Mouse (Mus musculus): Measurements from ENCODE around the gene Ube2v1. TPM values are rescaled to one million over a fixed set of nuclear protein-coding genes. Genes with fewer than 3 reads are reported as not detected.

The Ube2v1 gene
- polyA plus RNA-seq, 1 experiment from 2014 or later = 234 TPM

- Histone ChIP-seq H3K27me3 (ENCODE audit: control insufficient read depth, insufficient read depth, low read length) (no peaks in the 10 kb centered on the region), H3K9ac (ENCODE audit: low read length) (peak within 1 kb of the TSS; percentile 91), H3K9me3 (ENCODE audit: control insufficient read depth, low read length) (no peaks in the 10 kb centered on the region), H3K36me3 (ENCODE audit: control insufficient read depth, insufficient read depth, low read length) (no peaks in the 10 kb centered on the region), H3K4me2 (replicated peaks; ENCODE audit: low read depth) (peak within 1 kb of the TSS; percentile 86), H3K4me3 (ENCODE audit: low read depth, low read length) (peak within 1 kb of the TSS; percentile 76), H3K4me1 (replicated peaks; ENCODE audit: control insufficient read depth, insufficient read depth) (peaks cover 4% of the 10 kb centered on the region), H3K27ac (replicated peaks) (peak within 1 kb of the TSS; percentile 85)
- ATAC-seq (ENCODE audit: low FRiP score, low TSS enrichment) (peak; percentile 93), DNase-seq (ENCODE audit: low spot score) (peak; percentile 96)
- under 1% methylated on average over 93 of the region's 110 CpGs for WGBS
- no peak for TF ChIP-seq CTCF (IDR thresholded peaks at IDR 0.05; ENCODE audit: low read depth)
- TF ChIP-seq EP300 (optimal IDR thresholded peaks at IDR 0.05) = no peak
These were observed 29.6 kb upstream of the Ube2v1 start, which contains the start of gene Gm20431 for GRCm38 (mm10) chr2:167661270-167662203. TSS of gene Gm20431 (minus strand) at chr2:167661496.

- Histone ChIP-seq H3K27me3 (ENCODE audit: control insufficient read depth, insufficient read depth, low read length) (no peaks in the 10 kb centered on the region), H3K27ac (replicated peaks) (peak overlapping the region; percentile 85), H3K9me3 (ENCODE audit: control insufficient read depth, low read length) (no peaks in the 10 kb centered on the region), H3K4me1 (replicated peaks; ENCODE audit: control insufficient read depth, insufficient read depth) (peaks cover 4% of the 10 kb centered on the region), H3K4me3 (ENCODE audit: low read depth, low read length) (peak overlapping the region; percentile 76), H3K9ac (ENCODE audit: low read length) (peak overlapping the region; percentile 91), H3K4me2 (replicated peaks; ENCODE audit: low read depth) (peak overlapping the region; percentile 86), H3K36me3 (ENCODE audit: control insufficient read depth, insufficient read depth, low read length) (no peaks in the 10 kb centered on the region)
- no peak for TF ChIP-seq CTCF (IDR thresholded peaks at IDR 0.05; ENCODE audit: low read depth)
- TF ChIP-seq EP300 (optimal IDR thresholded peaks at IDR 0.05) = no peak
- WGBS = 1% methylated on average over 12 of the region's 12 CpGs
- DNase-seq (ENCODE audit: low spot score) (no peak), ATAC-seq (ENCODE audit: low FRiP score, low TSS enrichment) (no peak)
These were observed 28.7 kb upstream of the Ube2v1 start for GRCm38 (mm10) chr2:167660611-167660971.

- peak; percentile 19 for ATAC-seq (ENCODE audit: low FRiP score, low TSS enrichment)
- no peak for TF ChIP-seq EP300 (optimal IDR thresholded peaks at IDR 0.05)
- TF ChIP-seq CTCF (IDR thresholded peaks at IDR 0.05; ENCODE audit: low read depth) = no peak
- Histone ChIP-seq H3K27ac (replicated peaks) (peak overlapping the region; percentile 85), H3K4me3 (ENCODE audit: low read depth, low read length) (peak overlapping the region; percentile 76), H3K4me2 (replicated peaks; ENCODE audit: low read depth) (peak overlapping the region; percentile 86), H3K36me3 (ENCODE audit: control insufficient read depth, insufficient read depth, low read length) (no peaks in the 10 kb centered on the region), H3K27me3 (ENCODE audit: control insufficient read depth, insufficient read depth, low read length) (no peaks in the 10 kb centered on the region), H3K9me3 (ENCODE audit: control insufficient read depth, low read length) (no peaks in the 10 kb centered on the region), H3K4me1 (replicated peaks; ENCODE audit: control insufficient read depth, insufficient read depth) (peaks cover 4% of the 10 kb centered on the region), H3K9ac (ENCODE audit: low read length) (peak overlapping the region; percentile 91)
- peak; percentile 88 for DNase-seq (ENCODE audit: low spot score)
- WGBS = 16% methylated on average over 13 of the region's 13 CpGs
These were observed 28.1 kb upstream of the Ube2v1 start for GRCm38 (mm10) chr2:167659847-167660610.

GRCm38 (mm10) chr2:167659177-167659846 lies 27.4 kb upstream of the Ube2v1 start:
- Histone ChIP-seq H3K36me3 (ENCODE audit: control insufficient read depth, insufficient read depth, low read length) (no peaks in the 10 kb centered on the region), H3K27ac (replicated peaks) (peak overlapping the region; percentile 85), H3K27me3 (ENCODE audit: control insufficient read depth, insufficient read depth, low read length) (no peaks in the 10 kb centered on the region), H3K4me1 (replicated peaks; ENCODE audit: control insufficient read depth, insufficient read depth) (peaks cover 4% of the 10 kb centered on the region), H3K4me2 (replicated peaks; ENCODE audit: low read depth) (peak overlapping the region; percentile 86), H3K4me3 (ENCODE audit: low read depth, low read length) (peak overlapping the region; percentile 76; the same call in 1 of the 2 replicates), H3K9me3 (ENCODE audit: control insufficient read depth, low read length) (no peaks in the 10 kb centered on the region), H3K9ac (ENCODE audit: low read length) (peak overlapping the region; percentile 91; the same call in 1 of the 2 replicates)
- 46% methylated on average over 10 of the region's 10 CpGs for WGBS
- ATAC-seq (ENCODE audit: low FRiP score, low TSS enrichment) (peak; percentile 62), DNase-seq (ENCODE audit: low spot score) (peak; percentile 74)
- TF ChIP-seq CTCF (IDR thresholded peaks at IDR 0.05; ENCODE audit: low read depth) = no peak
- TF ChIP-seq EP300 (optimal IDR thresholded peaks at IDR 0.05) = no peak

- Histone ChIP-seq H3K27me3 (ENCODE audit: control insufficient read depth, insufficient read depth, low read length) (no peaks in the 10 kb centered on the region), H3K9ac (ENCODE audit: low read length) (0 out of 2 replicates have a peak overlapping the region, but pooled peaks have one; percentile 31), H3K9me3 (ENCODE audit: control insufficient read depth, low read length) (no peaks in the 10 kb centered on the region), H3K4me1 (replicated peaks; ENCODE audit: control insufficient read depth, insufficient read depth) (peaks cover 4% of the 10 kb centered on the region), H3K27ac (replicated peaks) (peak overlapping the region; percentile 85; the same call in 1 of the 2 replicates), H3K36me3 (ENCODE audit: control insufficient read depth, insufficient read depth, low read length) (no peaks in the 10 kb centered on the region), H3K4me3 (ENCODE audit: low read depth, low read length) (peak overlapping the region; percentile 10; the same call in 1 of the 2 replicates), H3K4me2 (replicated peaks; ENCODE audit: low read depth) (peak overlapping the region; percentile 86)
- ATAC-seq (ENCODE audit: low FRiP score, low TSS enrichment) = no peak
- DNase-seq (ENCODE audit: low spot score) = no peak
- WGBS = 44% methylated on average over 11 of the region's 11 CpGs
- TF ChIP-seq CTCF (IDR thresholded peaks at IDR 0.05; ENCODE audit: low read depth) (no peak), EP300 (optimal IDR thresholded peaks at IDR 0.05) (no peak)
These were observed 26.8 kb upstream of the Ube2v1 start for GRCm38 (mm10) chr2:167658712-167659111.

All from stomach, postnatal 0 days (tissue).